ENCODE assay signal across 8 mouse cellular contexts in the genomic region with DNA sequence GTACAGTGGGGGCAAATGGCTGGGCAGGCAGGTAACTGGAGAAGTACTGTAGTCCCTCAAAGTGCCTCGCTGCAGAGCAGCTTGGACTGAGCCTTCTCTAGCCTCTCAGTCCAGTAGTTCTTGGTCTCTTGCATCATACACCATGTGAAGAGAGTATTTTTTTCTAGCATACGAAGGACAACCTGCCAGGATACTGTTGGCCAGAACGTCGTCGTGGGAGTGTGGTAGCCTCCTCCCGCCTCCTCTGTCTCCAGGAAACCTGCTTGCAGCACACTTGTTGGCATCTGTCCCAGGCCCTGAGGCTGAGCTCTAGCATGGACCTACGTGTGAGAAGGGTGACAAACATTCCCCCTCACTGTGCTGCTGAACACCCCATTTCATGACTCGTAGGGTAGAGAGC. TPM values are rescaled to one million over a fixed set of nuclear protein-coding genes. Genes with fewer than 3 reads are reported as not detected.
DNase-seq lines count a peak whose midpoint lies in the region; ATAC-seq and TF ChIP-seq lines count a peak whose summit lies in the region.

No protein-coding gene starts in this region.

- H3K79me2 ChIP-seq in liver, adult 2 months (ENCODE audit: control insufficient read depth, insufficient read depth, low read length), result peaks cover 9% of the 10 kb centered on the region; the same call in 1 of the 2 replicates

- ATAC-seq in cerebellum, adult (ENCODE audit: insufficient number of reproducible peaks, low FRiP score, low TSS enrichment), result no peak
- no peak for ATAC-seq in liver, embryonic 12.5 days
- peak; percentile 31; the same call in 1 of the 2 replicates for ATAC-seq in lung, embryonic 15.5 days (ENCODE audit: borderline replicate concordance, extremely low read depth, low FRiP score, low TSS enrichment)
- no peak for ATAC-seq in forebrain, embryonic 15.5 days (replicated peaks)

- H3K4me2 ChIP-seq in liver, embryonic 12.5 days, result no peak overlapping the region
- H3K4me2 ChIP-seq in lung, embryonic 15.5 days, result no peak overlapping the region
- H3K4me2 ChIP-seq in forebrain, embryonic 15.5 days (replicated peaks), result no peak overlapping the region

- no peak for TF ChIP-seq CTCF in liver, adult 2 months (IDR thresholded peaks at IDR 0.05; ENCODE audit: low read depth, low read length)

- no peak overlapping the region for H3K9ac ChIP-seq in liver, adult 2 months (ENCODE audit: low read depth, low read length)
- H3K9ac ChIP-seq in liver, embryonic 12.5 days, result no peak overlapping the region
- H3K9ac ChIP-seq in lung, embryonic 15.5 days, result no peak overlapping the region
- no peak overlapping the region for H3K9ac ChIP-seq in forebrain, embryonic 15.5 days (replicated peaks)

- peak overlapping the region; percentile 20 for H3K27ac ChIP-seq in liver, adult 2 months (replicated peaks; ENCODE audit: insufficient read depth, low read depth, low read length)
- H3K27ac ChIP-seq in liver, embryonic 12.5 days, result no peak overlapping the region
- no peak overlapping the region for H3K27ac ChIP-seq in lung, embryonic 15.5 days
- H3K27ac ChIP-seq in forebrain, embryonic 15.5 days (replicated peaks), result no peak overlapping the region

- no peaks in the 10 kb centered on the region; the same call in 1 of the 2 replicates for H3K36me3 ChIP-seq in liver, adult 2 months (ENCODE audit: control insufficient read depth, insufficient read depth, low read length)
- H3K36me3 ChIP-seq in liver, embryonic 12.5 days, result peaks cover 14% of the 10 kb centered on the region
- H3K36me3 ChIP-seq in lung, embryonic 15.5 days, result peaks cover 26% of the 10 kb centered on the region
- H3K36me3 ChIP-seq in forebrain, embryonic 15.5 days, result peaks cover 14% of the 10 kb centered on the region; the same call in 1 of the 2 replicates

- no peak for TF ChIP-seq POLR2A in liver, adult 2 months (IDR thresholded peaks at IDR 0.05; ENCODE audit: extremely low read depth, insufficient read depth, low read length)

- no peak overlapping the region for H3K4me3 ChIP-seq in liver, adult 2 months (ENCODE audit: insufficient read depth, low read depth, low read length)
- H3K4me3 ChIP-seq in liver, embryonic 12.5 days, result no peak overlapping the region
- H3K4me3 ChIP-seq in lung, embryonic 15.5 days, result no peak overlapping the region
- no peak overlapping the region for H3K4me3 ChIP-seq in forebrain, embryonic 15.5 days

- H3K27me3 ChIP-seq in liver, adult 2 months (ENCODE audit: control insufficient read depth, insufficient read depth, low read length), result no peaks in the 10 kb centered on the region
- H3K27me3 ChIP-seq in liver, embryonic 12.5 days (replicated peaks), result 0 out of 2 replicates have a peak, but pooled peaks cover 15% of the 10 kb centered on the region
- H3K27me3 ChIP-seq in lung, embryonic 15.5 days, result no peaks in the 10 kb centered on the region
- no peaks in the 10 kb centered on the region for H3K27me3 ChIP-seq in forebrain, embryonic 15.5 days

- 11% methylated on average over 8 of the region's 8 CpGs for WGBS in liver, adult 2 months
- 59% methylated on average over 8 of the region's 8 CpGs for WGBS in liver, embryonic 12.5 days (ENCODE audit: insufficient replicate concordance)
- 48% methylated on average over 8 of the region's 8 CpGs for WGBS in lung, embryonic 15.5 days
- WGBS in forebrain, embryonic 15.5 days, result 62% methylated on average over 8 of the region's 8 CpGs

- peaks cover 22% of the 10 kb centered on the region for H3K4me1 ChIP-seq in liver, adult 2 months (ENCODE audit: control insufficient read depth, insufficient read depth, low read length)
- peaks cover 10% of the 10 kb centered on the region for H3K4me1 ChIP-seq in liver, embryonic 12.5 days
- H3K4me1 ChIP-seq in lung, embryonic 15.5 days, result peaks cover 16% of the 10 kb centered on the region
- H3K4me1 ChIP-seq in forebrain, embryonic 15.5 days, result peaks cover 11% of the 10 kb centered on the region; the same call in 1 of the 2 replicates

- H3K9me3 ChIP-seq in liver, embryonic 12.5 days (replicated peaks), result no peaks in the 10 kb centered on the region
- no peaks in the 10 kb centered on the region for H3K9me3 ChIP-seq in lung, embryonic 15.5 days
- no peaks in the 10 kb centered on the region for H3K9me3 ChIP-seq in forebrain, embryonic 15.5 days

- DNase-seq in cerebellum, adult 18-20 months, result peak; percentile 38 to 44
- DNase-seq in liver, adult 2 months (ENCODE audit: extremely low read depth, low read depth, low spot score), result peak; percentile 95
- DNase-seq in heart, postnatal 4 days, result peak; percentile 58
- peak; percentile 71 for DNase-seq in testis, postnatal 14 days (ENCODE audit: low spot score)

RNA-seq across cellular contexts. Expression of gene Hdhd3, which starts 6.5 kb away (rescaled TPM):
- 14.0 and 14.9 TPM in 2 replicates for total RNA-seq in liver, adult 2 months (2014; rRNA removed)
- 61.4 and 73.7 TPM in 2 replicates for polyA plus RNA-seq in liver, adult 2 months (2012; rRNA removed)
- 4.3 and 4.6 TPM in 2 replicates for polyA plus RNA-seq in liver, embryonic 12.5 days (2016; fragmentation: Nextera tagmentation; extraction: Ambion mirVana)
- 1 to 10 TPM; 6.3 to 6.9 TPM for total RNA-seq in heart, postnatal 4 days (2021)
- polyA plus RNA-seq in lung, embryonic 15.5 days (2015; fragmentation: Nextera tagmentation; extraction: Ambion mirVana), result 18.6 and 21.1 TPM in 2 replicates
- 10.8 TPM in 2 replicates for polyA plus RNA-seq in forebrain, embryonic 15.5 days (2015; fragmentation: Nextera tagmentation; extraction: Ambion mirVana)

RNA-seq across cellular contexts. Expression of gene Bspry, which starts 17.0 kb away (rescaled TPM):
- total RNA-seq in liver, adult 2 months (2014; rRNA removed), result 0.09 TPM in 1 of 2 replicates, not detected in the other
- 0.19 and 0.26 TPM in 2 replicates for polyA plus RNA-seq in liver, adult 2 months (2012; rRNA removed)
- 0.24 and 0.27 TPM in 2 replicates for polyA plus RNA-seq in liver, embryonic 12.5 days (2016; fragmentation: Nextera tagmentation; extraction: Ambion mirVana)
- not detected for total RNA-seq in heart, postnatal 4 days (2021)
- polyA plus RNA-seq in lung, embryonic 15.5 days (2015; fragmentation: Nextera tagmentation; extraction: Ambion mirVana), result 36.7 and 44.0 TPM in 2 replicates
- 0.78 and 0.85 TPM in 2 replicates for polyA plus RNA-seq in forebrain, embryonic 15.5 days (2015; fragmentation: Nextera tagmentation; extraction: Ambion mirVana)

RNA-seq across cellular contexts. Expression of gene Alad, which starts 22.9 kb away (rescaled TPM):
- 114 and 123 TPM in 2 replicates for total RNA-seq in liver, adult 2 months (2014; rRNA removed)
- polyA plus RNA-seq in liver, adult 2 months (2012; rRNA removed), result 328 and 437 TPM in 2 replicates
- polyA plus RNA-seq in liver, embryonic 12.5 days (2016; fragmentation: Nextera tagmentation; extraction: Ambion mirVana), result 626 and 633 TPM in 2 replicates
- 10 to 100 TPM; 63.8 to 69.8 TPM for total RNA-seq in heart, postnatal 4 days (2021)
- 116 and 117 TPM in 2 replicates for polyA plus RNA-seq in lung, embryonic 15.5 days (2015; fragmentation: Nextera tagmentation; extraction: Ambion mirVana)
- polyA plus RNA-seq in forebrain, embryonic 15.5 days (2015; fragmentation: Nextera tagmentation; extraction: Ambion mirVana), result 63.3 and 64.3 TPM in 2 replicates

RNA-seq across cellular contexts. Expression of gene Wdr31, which starts 26.1 kb away (rescaled TPM):
- total RNA-seq in liver, adult 2 months (2014; rRNA removed), result 0.07 and 0.09 TPM in 2 replicates
- polyA plus RNA-seq in liver, adult 2 months (2012; rRNA removed), result 0.07 TPM in 1 of 2 replicates, not detected in the other
- 2.4 and 2.6 TPM in 2 replicates for polyA plus RNA-seq in liver, embryonic 12.5 days (2016; fragmentation: Nextera tagmentation; extraction: Ambion mirVana)
- total RNA-seq in heart, postnatal 4 days (2021), result 1 to 10 TPM in 1 of 2 experiments, under 1 TPM in 1; 0.86 to 1.4 TPM
- 12.9 and 13.0 TPM in 2 replicates for polyA plus RNA-seq in lung, embryonic 15.5 days (2015; fragmentation: Nextera tagmentation; extraction: Ambion mirVana)
- 9.9 and 11.5 TPM in 2 replicates for polyA plus RNA-seq in forebrain, embryonic 15.5 days (2015; fragmentation: Nextera tagmentation; extraction: Ambion mirVana)

RNA-seq across cellular contexts. Expression of gene Pole3, which starts 28.1 kb away (rescaled TPM):
- total RNA-seq in liver, adult 2 months (2014; rRNA removed), result 11.7 and 13.4 TPM in 2 replicates
- 9.1 and 9.3 TPM in 2 replicates for polyA plus RNA-seq in liver, adult 2 months (2012; rRNA removed)
- 80.6 and 84.1 TPM in 2 replicates for polyA plus RNA-seq in liver, embryonic 12.5 days (2016; fragmentation: Nextera tagmentation; extraction: Ambion mirVana)
- total RNA-seq in heart, postnatal 4 days (2021), result 10 to 100 TPM; 28.2 to 31.1 TPM
- polyA plus RNA-seq in lung, embryonic 15.5 days (2015; fragmentation: Nextera tagmentation; extraction: Ambion mirVana), result 89.5 and 90.2 TPM in 2 replicates
- polyA plus RNA-seq in forebrain, embryonic 15.5 days (2015; fragmentation: Nextera tagmentation; extraction: Ambion mirVana), result 83.9 and 88.4 TPM in 2 replicates

Comparison
In these comparisons a context has a peak if more than half of its experiments do, and no peak if none do; other contexts are left out.
1. DNase-seq: peak in every context shown above with its lines; median percentile 95 in liver, adult 2 months; 71 in testis, postnatal 14 days; 58 in heart, postnatal 4 days; 41 in cerebellum, adult 18-20 months.
2. RNA of gene Bspry, which starts 17.0 kb away (polyA plus RNA-seq): 36.7 to 44.0 TPM in lung, embryonic 15.5 days; 0.78 to 0.85 TPM in forebrain, embryonic 15.5 days, 0.24 to 0.27 TPM in liver, embryonic 12.5 days and 0.19 to 0.26 TPM in liver, adult 2 months; every median in the first group is over 10 times any median in the second.